Mouse (Mus musculus) forebrain, embryonic 15.5 days (tissue): ENCODE measurements around the gene Btbd9. TPM values are rescaled to one million over a fixed set of nuclear protein-coding genes. Genes with fewer than 3 reads are reported as not detected.
A peak's percentile ranks its signal among the peaks of the same experiment; 100 is the strongest.

ENCODE experiments used
- ATAC-seq: fragments of 200-750 bp; cut with Nextera tagmentation; replicated peaks from 2 replicates; pipeline ENCODE4 v1.8.0; 2017; ENCODE audit warnings: mild to moderate bottlenecking, moderate TSS enrichment, moderate library complexity
- H3K27ac ChIP-seq: fragments of 300-500 bp; sonication (generic); replicated peaks from 2 replicates; pipeline ENCODE4 v1.5.1; 2015; ENCODE audit warnings: mild to moderate bottlenecking, inconsistent platforms
- H3K27me3 ChIP-seq: fragments of 300-500 bp; sonication (generic); 2 replicates; pipeline ENCODE4 v1.6.1; 2015; ENCODE audit warnings: inconsistent platforms
- H3K36me3 ChIP-seq: fragments of 300-500 bp; sonication (generic); 2 replicates; pipeline ENCODE4 v1.6.1; 2015; ENCODE audit warnings: mild to moderate bottlenecking, inconsistent platforms
- H3K4me1 ChIP-seq: fragments of 300-500 bp; sonication (generic); 2 replicates; pipeline ENCODE4 v1.6.1; 2015; ENCODE audit warnings: inconsistent platforms
- H3K4me2 ChIP-seq: fragments of 300-500 bp; sonication (generic); replicated peaks from 2 replicates; pipeline ENCODE4 v1.6.1; 2015; ENCODE audit warnings: mild to moderate bottlenecking, inconsistent platforms
- H3K4me3 ChIP-seq: fragments of 300-500 bp; sonication (generic); 2 replicates; pipeline ENCODE4 v1.5.1; 2015; ENCODE audit warnings: mild to moderate bottlenecking, inconsistent platforms
- H3K9ac ChIP-seq: fragments of 300-500 bp; sonication (generic); replicated peaks from 2 replicates; pipeline ENCODE4 v1.6.1; 2015; ENCODE audit warnings: mild to moderate bottlenecking, inconsistent platforms
- H3K9me3 ChIP-seq: fragments of 300-500 bp; sonication (generic); 2 replicates; pipeline ENCODE4 v1.6.1; 2016; ENCODE audit warnings: inconsistent platforms
- WGBS: fragments of 180-500 bp; shearing (Covaris S2); methylation state at CpG from one replicate; pipeline ENCODE4 v1.1.7; 2015; ENCODE audit warnings: mixed read lengths; 5-methylcytosine and 5-hydroxymethylcytosine counted together
- polyA plus RNA-seq: library from polyadenylated mRNA; unstranded; fragments of >200 nt; fragmentation: Nextera tagmentation; extraction: Ambion mirVana; gene quantifications from 2 replicates; pipeline ENCODE4 v1.2.1, GENCODE M21; 2015

The Btbd9 gene
- polyA plus RNA-seq, 1 experiment from 2014 or later, result 146 TPM

GRCm38 (mm10) chr17:30388817-30389216 lies 187.5 kb downstream of the Btbd9 start:
- ATAC-seq, result 0 out of 2 replicates have a peak, but pooled peaks have one; percentile 41
- whole genome bisulfite sequencing, result 59% methylated on average over 4 of the region's 4 CpGs
- Histone ChIP-seq H3K9ac (no peak overlapping the region), H3K4me2 (no peak overlapping the region), H3K27ac (peak overlapping the region; percentile 77), H3K4me3 (no peak overlapping the region), H3K36me3 (no peaks in the 10 kb centered on the region), H3K4me1 (peaks cover 34% of the 10 kb centered on the region), H3K27me3 (no peaks in the 10 kb centered on the region), H3K9me3 (no peaks in the 10 kb centered on the region)

- peaks cover 34% of the 10 kb centered on the region for H3K4me1 ChIP-seq
- H3K27me3 ChIP-seq, result no peaks in the 10 kb centered on the region
- H3K9ac ChIP-seq, result no peak overlapping the region
- H3K4me3 ChIP-seq, result no peak overlapping the region
- H3K9me3 ChIP-seq, result no peaks in the 10 kb centered on the region
- no peak for ATAC-seq
- no peaks in the 10 kb centered on the region for H3K36me3 ChIP-seq
- WGBS, result 44% methylated on average over 3 of the region's 3 CpGs
- peak overlapping the region; percentile 77 for H3K27ac ChIP-seq
- no peak overlapping the region for H3K4me2 ChIP-seq
These were observed 187.9 kb downstream of the Btbd9 start for GRCm38 (mm10) chr17:30388391-30388790.

GRCm38 (mm10) chr17:30386241-30386640 lies 190.0 kb downstream of the Btbd9 start:
- no peak overlapping the region for H3K9ac ChIP-seq
- peaks cover 24% of the 10 kb centered on the region for H3K4me1 ChIP-seq
- H3K36me3 ChIP-seq, result no peaks in the 10 kb centered on the region
- ATAC-seq, result no peak
- no peak overlapping the region for H3K27ac ChIP-seq
- no peaks in the 10 kb centered on the region for H3K9me3 ChIP-seq
- H3K4me3 ChIP-seq, result no peak overlapping the region
- no peaks in the 10 kb centered on the region for H3K27me3 ChIP-seq
- no peak overlapping the region for H3K4me2 ChIP-seq
- 92% methylated on average over 9 of the region's 9 CpGs for WGBS

GRCm38 (mm10) chr17:30383649-30384048 lies 192.6 kb downstream of the Btbd9 start:
- H3K9ac ChIP-seq, result no peak overlapping the region
- H3K4me2 ChIP-seq, result no peak overlapping the region
- ATAC-seq, result no peak
- no peak overlapping the region for H3K27ac ChIP-seq
- no peaks in the 10 kb centered on the region for H3K36me3 ChIP-seq
- peaks cover 14% of the 10 kb centered on the region for H3K4me1 ChIP-seq
- no peaks in the 10 kb centered on the region for H3K27me3 ChIP-seq
- H3K4me3 ChIP-seq, result no peak overlapping the region
- H3K9me3 ChIP-seq, result no peaks in the 10 kb centered on the region
- 89% methylated on average over 6 of the region's 6 CpGs for WGBS

- H3K9me3 ChIP-seq, result no peaks in the 10 kb centered on the region
- peaks cover 16% of the 10 kb centered on the region for H3K4me1 ChIP-seq
- no peak overlapping the region for H3K9ac ChIP-seq
- H3K4me3 ChIP-seq, result no peak overlapping the region
- ATAC-seq, result no peak
- H3K4me2 ChIP-seq, result no peak overlapping the region
- H3K27me3 ChIP-seq, result no peaks in the 10 kb centered on the region
- 4% methylated on average over 5 of the region's 5 CpGs for WGBS
- H3K36me3 ChIP-seq, result no peaks in the 10 kb centered on the region
- peak overlapping the region; percentile 51 for H3K27ac ChIP-seq
These were observed 197.9 kb downstream of the Btbd9 start for GRCm38 (mm10) chr17:30378221-30379010.

GRCm38 (mm10) chr17:30377754-30378153 lies 198.5 kb downstream of the Btbd9 start:
- H3K9me3 ChIP-seq, result no peaks in the 10 kb centered on the region
- peak overlapping the region; percentile 52; the same call in 1 of the 2 replicates for H3K27ac ChIP-seq
- H3K36me3 ChIP-seq, result no peaks in the 10 kb centered on the region
- no peak for ATAC-seq
- 3% methylated on average over 1 of the region's 1 CpGs for WGBS
- H3K9ac ChIP-seq, result no peak overlapping the region
- no peaks in the 10 kb centered on the region for H3K27me3 ChIP-seq
- H3K4me1 ChIP-seq, result peaks cover 18% of the 10 kb centered on the region
- no peak overlapping the region for H3K4me3 ChIP-seq
- H3K4me2 ChIP-seq, result no peak overlapping the region

GRCm38 (mm10) chr17:30375107-30375506 lies 201.2 kb downstream of the Btbd9 start:
- Histone ChIP-seq H3K9ac (no peak overlapping the region), H3K9me3 (no peaks in the 10 kb centered on the region), H3K36me3 (no peaks in the 10 kb centered on the region), H3K4me2 (no peak overlapping the region), H3K27ac (peak overlapping the region; percentile 36; the same call in 1 of the 2 replicates), H3K4me3 (no peak overlapping the region), H3K4me1 (peaks cover 25% of the 10 kb centered on the region), H3K27me3 (no peaks in the 10 kb centered on the region)
- ATAC-seq, result no peak
- 93% methylated on average over 1 of the region's 1 CpGs for WGBS

GRCm38 (mm10) chr17:30368559-30368958 lies 207.7 kb downstream of the Btbd9 start:
- no peaks in the 10 kb centered on the region for H3K36me3 ChIP-seq
- H3K4me3 ChIP-seq, result no peak overlapping the region
- ATAC-seq, result no peak
- no peaks in the 10 kb centered on the region for H3K27me3 ChIP-seq
- H3K4me2 ChIP-seq, result no peak overlapping the region
- no peak overlapping the region for H3K9ac ChIP-seq
- WGBS, result 20% methylated on average over 2 of the region's 2 CpGs
- H3K27ac ChIP-seq, result peak overlapping the region; percentile 56
- peaks cover 30% of the 10 kb centered on the region for H3K4me1 ChIP-seq
- H3K9me3 ChIP-seq, result no peaks in the 10 kb centered on the region

GRCm38 (mm10) chr17:30364701-30365100 lies 211.6 kb downstream of the Btbd9 start:
- H3K36me3 ChIP-seq, result no peaks in the 10 kb centered on the region
- H3K4me1 ChIP-seq, result peaks cover 26% of the 10 kb centered on the region
- no peak overlapping the region for H3K27ac ChIP-seq
- ATAC-seq, result no peak
- no peak overlapping the region for H3K9ac ChIP-seq
- H3K27me3 ChIP-seq, result no peaks in the 10 kb centered on the region
- H3K4me3 ChIP-seq, result no peak overlapping the region
- WGBS, result 89% methylated on average over 1 of the region's 1 CpGs
- no peak overlapping the region for H3K4me2 ChIP-seq
- no peaks in the 10 kb centered on the region for H3K9me3 ChIP-seq

- H3K27ac ChIP-seq, result no peak overlapping the region
- peaks cover 17% of the 10 kb centered on the region for H3K4me1 ChIP-seq
- H3K27me3 ChIP-seq, result no peaks in the 10 kb centered on the region
- H3K4me2 ChIP-seq, result no peak overlapping the region
- H3K36me3 ChIP-seq, result no peaks in the 10 kb centered on the region
- H3K4me3 ChIP-seq, result no peak overlapping the region
- no peak overlapping the region for H3K9ac ChIP-seq
- no peak for ATAC-seq
- WGBS, result 77% methylated on average over 5 of the region's 5 CpGs
- H3K9me3 ChIP-seq, result no peaks in the 10 kb centered on the region
These were observed 212.9 kb downstream of the Btbd9 start for GRCm38 (mm10) chr17:30363365-30363764.

- ATAC-seq, result no peak
- H3K9me3 ChIP-seq, result no peaks in the 10 kb centered on the region
These were observed 215.6 kb downstream of the Btbd9 start for GRCm38 (mm10) chr17:30360654-30361053.

GRCm38 (mm10) chr17:30359392-30359791 lies 216.9 kb downstream of the Btbd9 start:
- H3K9me3 ChIP-seq, result no peaks in the 10 kb centered on the region
- H3K27ac ChIP-seq, result no peak overlapping the region
- no peak overlapping the region for H3K4me2 ChIP-seq
- no peaks in the 10 kb centered on the region for H3K36me3 ChIP-seq
- no peak overlapping the region for H3K9ac ChIP-seq
- no peaks in the 10 kb centered on the region for H3K27me3 ChIP-seq
- ATAC-seq, result no peak
- WGBS, result 55% methylated on average over 5 of the region's 5 CpGs
- H3K4me1 ChIP-seq, result peaks cover 6% of the 10 kb centered on the region
- no peak overlapping the region for H3K4me3 ChIP-seq

More at GRCm38 (mm10) chr17:30360654-30361053, 215.6 kb downstream of the Btbd9 start:
- no peak overlapping the region for H3K4me2 ChIP-seq
- H3K4me1 ChIP-seq, result peaks cover 8% of the 10 kb centered on the region
- no peak overlapping the region for H3K27ac ChIP-seq
- no peak overlapping the region for H3K4me3 ChIP-seq
- H3K9ac ChIP-seq, result no peak overlapping the region
- 49% methylated on average over 1 of the region's 1 CpGs for WGBS
- no peaks in the 10 kb centered on the region for H3K27me3 ChIP-seq
- no peaks in the 10 kb centered on the region for H3K36me3 ChIP-seq

GRCm38 (mm10) chr17:30355431-30355830 lies 220.9 kb downstream of the Btbd9 start:
- Histone ChIP-seq H3K4me2 (no peak overlapping the region), H3K36me3 (no peaks in the 10 kb centered on the region), H3K27me3 (no peaks in the 10 kb centered on the region), H3K9me3 (no peaks in the 10 kb centered on the region), H3K4me3 (no peak overlapping the region), H3K9ac (no peak overlapping the region), H3K4me1 (no peaks in the 10 kb centered on the region), H3K27ac (no peak overlapping the region)
- ATAC-seq, result no peak
- WGBS, result 100% methylated on average over 1 of the region's 1 CpGs
